Mouse (Mus musculus): ENCODE measurements at regions not wholly inside any gene's neighbourhood (a gene's known extent, or its start where the extent isn't known, plus 50 kb on each side); places are given as distances from the start of the nearest gene placed in this dataset.

GRCm38 (mm10) chr14:61818365-61818764, 211.1 kb downstream of the Kcnrg start:
- no peak for DNase-seq (ENCODE audit: low spot score)

- no peak for DNase-seq (ENCODE audit: low spot score)
Observed at GRCm38 (mm10) chr14:61819251-61819650, 212.0 kb downstream of the Kcnrg start.

- DNase-seq (ENCODE audit: low spot score), result no peak
Observed at GRCm38 (mm10) chr14:61834291-61834936, 227.2 kb downstream of the Kcnrg start.

GRCm38 (mm10) chr14:61835729-61836128, 228.5 kb downstream of the Kcnrg start:
- DNase-seq (ENCODE audit: low spot score), result no peak

GRCm38 (mm10) chr14:61836231-61836630, 229.0 kb downstream of the Kcnrg start:
- no peak for DNase-seq (ENCODE audit: low spot score)

- DNase-seq (ENCODE audit: low spot score), result no peak
Observed at GRCm38 (mm10) chr14:61836965-61837364, 229.7 kb downstream of the Kcnrg start.

GRCm38 (mm10) chr14:61837851-61838250, 230.6 kb downstream of the Kcnrg start:
- DNase-seq (ENCODE audit: low spot score), result no peak

GRCm38 (mm10) chr14:61842476-61842875, 235.2 kb downstream of the Kcnrg start:
- no peak for DNase-seq (ENCODE audit: low spot score)

- no peak for DNase-seq (ENCODE audit: low spot score)
Observed at GRCm38 (mm10) chr14:61846441-61846840, 239.2 kb downstream of the Kcnrg start.

- DNase-seq (ENCODE audit: low spot score), result no peak
Observed at GRCm38 (mm10) chr14:61850244-61850643, 243.0 kb downstream of the Kcnrg start.

GRCm38 (mm10) chr14:61857616-61858015, 250.4 kb downstream of the Kcnrg start:
- no peak for DNase-seq (ENCODE audit: low spot score)

- DNase-seq (ENCODE audit: low spot score), result no peak
Observed at GRCm38 (mm10) chr14:61860688-61861087, 253.4 kb downstream of the Kcnrg start.

- no peak for DNase-seq (ENCODE audit: low spot score)
Observed at GRCm38 (mm10) chr14:61861357-61861958, 254.2 kb downstream of the Kcnrg start.

- no peak for DNase-seq (ENCODE audit: low spot score)
Observed at GRCm38 (mm10) chr14:61862931-61863330, 255.7 kb downstream of the Kcnrg start.

- DNase-seq (ENCODE audit: low spot score), result no peak
Observed at GRCm38 (mm10) chr14:61863475-61863874, 256.2 kb downstream of the Kcnrg start.

GRCm38 (mm10) chr14:61866532-61867268, 259.4 kb downstream of the Kcnrg start:
- no peak for DNase-seq (ENCODE audit: low spot score)

- DNase-seq (ENCODE audit: low spot score), result no peak
Observed at GRCm38 (mm10) chr14:61874206-61874605, 266.9 kb downstream of the Kcnrg start.

- DNase-seq (ENCODE audit: low spot score), result no peak
Observed at GRCm38 (mm10) chr14:61879416-61879815, 272.2 kb downstream of the Kcnrg start.

- DNase-seq (ENCODE audit: low spot score), result no peak
Observed at GRCm38 (mm10) chr14:61880514-61881259, 273.4 kb downstream of the Kcnrg start.

GRCm38 (mm10) chr14:61885241-61886015, 278.2 kb downstream of the Kcnrg start:
- no peak for DNase-seq (ENCODE audit: low spot score)

GRCm38 (mm10) chr14:61889626-61890025, 282.4 kb downstream of the Kcnrg start:
- DNase-seq (ENCODE audit: low spot score), result no peak

- DNase-seq (ENCODE audit: low spot score), result no peak
Observed at GRCm38 (mm10) chr14:61893786-61894185, 286.5 kb downstream of the Kcnrg start.

Data from urinary bladder, adult 2 months (tissue).